Mouse (Mus musculus) C2C12 (cell line): ENCODE measurements around the gene Dirc2.

ENCODE experiments used
- CTCF ChIP-seq: IDR thresholded peaks from one replicate; pipeline ENCODE4 v1.5.1; 2011; ENCODE audit not compliant: control insufficient read depth, insufficient read depth, insufficient read length
- MAX ChIP-seq: IDR thresholded peaks from one replicate; pipeline ENCODE4 v1.6.1; 2011; ENCODE audit warnings: mild to moderate bottlenecking, control low read depth
- MYOG ChIP-seq: IDR thresholded peaks from one replicate; pipeline ENCODE4 v1.6.1; 2011; ENCODE audit not compliant: control insufficient read depth, insufficient read length; ENCODE audit errors: extremely low read depth
- USF1 ChIP-seq: IDR thresholded peaks from one replicate; pipeline ENCODE4 v1.6.1; 2011; ENCODE audit warnings: low read depth, mild to moderate bottlenecking, control low read depth, moderate library complexity

DNA sequence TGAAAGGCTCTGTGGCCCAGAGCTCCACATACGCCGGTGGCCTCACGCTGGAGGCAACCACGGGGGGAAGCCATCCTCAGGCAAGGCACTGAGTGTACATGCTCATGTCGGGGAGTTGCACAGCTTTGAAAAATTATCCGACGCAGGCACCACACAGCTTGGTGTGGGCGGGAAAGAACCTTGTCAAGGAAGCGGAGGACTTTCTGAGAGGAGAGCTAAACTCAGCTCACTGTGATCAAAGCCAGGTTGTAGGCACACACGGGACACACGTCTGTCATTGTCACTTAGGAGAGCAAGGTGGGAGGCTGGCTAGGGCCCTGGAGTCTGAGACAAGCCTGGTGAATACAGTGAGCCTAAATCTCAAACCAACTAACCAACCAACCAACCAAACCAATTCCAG is 67.3 kb downstream of the Dirc2 start:
- TF ChIP-seq CTCF (no peak), MYOG (no peak), USF1 (no peak), MAX (no peak)
